Mouse (Mus musculus) right cerebral cortex, postnatal 14 days (tissue): ENCODE data around the gene AU021092.
A peak's percentile ranks its signal among the peaks of the same experiment; 100 is the strongest.

Experiments used
- DNase-seq: peaks from one replicate; pipeline ENCODE4 v3.0.0; 2022

AU021092 gene

DNA sequence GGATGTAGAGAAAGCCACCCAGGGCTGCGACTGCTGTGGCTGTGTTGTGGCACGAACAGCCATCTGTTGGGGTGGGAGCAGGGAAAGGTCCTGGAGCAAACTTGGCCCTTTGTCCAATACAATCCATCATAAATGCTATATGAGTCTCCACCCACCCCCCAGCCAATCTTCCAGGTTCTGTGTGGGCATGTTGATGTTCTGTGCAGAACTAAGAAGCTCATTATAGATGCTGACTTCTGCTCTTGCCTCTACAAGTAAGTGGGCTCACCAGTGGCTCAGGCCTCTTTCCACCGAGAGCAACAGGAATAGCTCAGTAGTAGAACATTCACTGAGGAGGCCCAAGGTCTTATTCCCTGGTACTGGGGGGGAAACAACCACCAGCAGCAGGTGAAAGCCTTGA is 9.9 kb downstream of the AU021092 start:
- no peak for DNase-seq

DNA sequence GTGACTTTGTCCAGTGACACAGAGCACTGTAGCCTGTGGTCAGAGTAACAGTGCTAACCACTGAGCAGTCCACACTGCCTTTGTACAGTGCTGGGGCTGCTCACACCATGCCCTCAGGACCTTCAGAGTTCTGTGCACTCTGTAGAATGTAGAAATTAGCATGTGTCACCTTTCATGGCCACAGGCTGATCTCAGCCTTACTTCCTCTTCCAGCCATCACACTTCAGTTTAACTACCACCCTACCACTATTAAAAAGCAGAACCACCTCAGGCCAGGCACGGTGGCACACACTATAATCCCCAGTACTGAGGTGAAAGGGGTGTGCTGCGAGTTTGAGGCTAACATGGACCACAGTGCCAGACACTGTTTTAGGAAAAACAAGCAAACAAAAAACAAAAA is 11.7 kb downstream of the AU021092 start:
- DNase-seq: no peak

DNA sequence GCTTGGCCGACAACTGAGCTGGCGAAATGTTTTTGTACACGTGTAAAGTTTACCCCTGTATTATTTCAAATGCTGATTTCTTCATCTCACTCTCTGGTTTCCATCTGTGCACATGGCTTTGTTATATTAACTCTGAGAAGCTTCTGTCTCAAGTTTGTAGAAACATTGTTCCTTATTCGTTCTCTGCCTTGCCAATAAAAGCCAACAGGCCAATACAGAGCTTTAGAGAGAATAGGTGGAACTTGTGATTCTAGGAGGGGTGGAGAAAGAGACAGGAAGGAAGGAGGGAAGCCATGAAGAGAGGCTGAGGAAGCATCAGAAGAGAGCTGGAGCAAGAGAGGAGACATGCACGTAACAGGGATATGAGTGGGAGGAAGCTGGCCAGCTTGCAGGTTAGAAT is 16.0 kb downstream of the AU021092 start:
- DNase-seq: no peak

DNA sequence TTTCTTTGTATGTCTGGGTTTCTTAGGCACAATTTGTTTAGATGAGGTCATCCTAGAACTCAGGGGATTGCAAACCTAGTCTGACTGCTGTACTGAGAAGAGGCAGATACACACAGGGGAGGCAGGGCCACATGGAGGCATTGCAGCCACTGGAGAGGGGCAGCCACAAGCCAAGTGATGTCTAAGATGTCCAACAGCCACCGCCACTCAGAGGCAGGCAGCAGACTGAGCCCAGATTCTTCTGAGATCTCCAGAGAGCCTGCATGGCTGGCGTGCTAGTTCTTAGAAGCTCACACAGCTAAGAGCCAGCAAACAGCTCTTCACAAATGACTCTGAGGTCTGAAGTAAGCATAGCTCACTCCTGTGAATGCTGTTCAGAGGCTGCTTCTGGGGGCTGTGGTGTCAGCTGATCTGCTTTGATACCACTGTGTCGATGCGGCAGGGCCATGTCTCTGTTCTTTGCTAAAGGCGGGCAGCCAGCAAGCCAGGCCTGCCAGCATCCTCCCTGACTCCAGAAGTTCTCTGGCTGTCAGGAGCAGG is 16.6 kb downstream of the AU021092 start:
- DNase-seq: no peak

- peak; percentile 84 for DNase-seq
These were observed 18.2 kb downstream of the AU021092 start, which contains the start of gene Nagpa for GRCm38 (mm10) chr16:5203668-5204433. TSS of gene Nagpa (minus strand) at chr16:5204012.

GRCm38 (mm10) chr16:5203200-5203599 is 18.9 kb downstream of the AU021092 start:
- peak; percentile 22 for DNase-seq

- peak; percentile 50 for DNase-seq
These were observed 19.4 kb downstream of the AU021092 start for GRCm38 (mm10) chr16:5202681-5203080.

DNA sequence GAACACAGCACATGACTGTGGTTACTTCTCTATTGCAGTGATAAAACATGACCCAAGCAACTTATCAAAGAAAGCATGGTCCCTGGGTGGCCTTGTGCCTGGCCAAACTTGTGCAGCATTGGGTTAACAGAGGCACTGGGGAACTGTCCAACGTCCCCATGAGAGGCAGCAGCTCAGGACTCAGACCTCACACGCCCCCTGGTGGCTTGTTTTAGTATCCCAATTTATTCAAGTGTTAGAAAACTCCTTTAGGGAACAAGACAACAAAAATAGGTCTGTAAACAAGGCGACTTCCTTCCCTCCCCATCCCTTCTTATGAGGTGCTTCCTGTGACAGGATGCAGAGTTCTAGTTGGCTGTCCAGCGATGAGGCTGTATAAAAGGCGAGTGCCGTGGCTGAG is 27.0 kb downstream of the AU021092 start:
- DNase-seq: peak; percentile 52

DNA sequence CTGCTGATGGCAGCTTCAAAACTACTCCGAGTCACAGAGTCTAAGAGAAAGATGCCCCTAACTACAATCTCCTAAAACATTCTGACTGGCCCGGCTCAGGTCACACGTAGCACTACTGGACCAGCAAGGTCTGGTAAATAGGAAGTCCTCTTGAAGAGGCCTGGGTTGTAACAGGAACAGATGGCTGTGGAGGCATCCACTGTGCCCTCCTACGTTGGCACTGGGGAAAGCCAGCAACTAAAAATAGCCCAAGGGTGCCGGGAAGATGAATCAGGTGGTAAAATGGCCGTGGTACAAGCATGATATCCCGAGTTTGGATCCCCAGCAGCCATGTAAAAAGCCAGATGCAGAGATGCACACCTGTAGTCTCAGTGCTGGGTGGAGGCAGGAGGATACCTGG is 35.9 kb downstream of the AU021092 start:
- no peak for DNase-seq

- no peak for DNase-seq
These were observed 36.4 kb downstream of the AU021092 start for GRCm38 (mm10) chr16:5185691-5186090.

GRCm38 (mm10) chr16:5184956-5185355 is 37.1 kb downstream of the AU021092 start:
- DNase-seq: no peak

DNA sequence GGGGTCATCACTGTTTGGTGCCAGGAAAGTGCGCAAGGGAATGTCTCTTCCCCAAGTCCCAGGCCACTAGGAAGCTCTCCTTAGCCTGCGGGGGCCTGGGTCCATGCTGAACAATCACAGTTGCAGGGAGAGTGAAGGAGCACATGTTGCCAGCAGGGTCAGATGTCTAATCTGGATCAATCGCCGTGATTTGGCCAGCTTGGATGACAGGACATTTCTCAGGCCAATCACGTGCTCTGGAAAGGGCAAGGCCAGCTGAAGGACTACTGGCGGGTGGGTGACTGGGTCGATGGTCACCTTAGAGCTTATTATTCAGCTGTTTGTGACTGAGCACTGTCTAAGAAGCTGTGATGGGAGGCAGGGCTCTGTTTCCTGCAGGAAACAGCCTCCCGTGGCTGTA is 38.0 kb downstream of the AU021092 start:
- no peak for DNase-seq

DNA sequence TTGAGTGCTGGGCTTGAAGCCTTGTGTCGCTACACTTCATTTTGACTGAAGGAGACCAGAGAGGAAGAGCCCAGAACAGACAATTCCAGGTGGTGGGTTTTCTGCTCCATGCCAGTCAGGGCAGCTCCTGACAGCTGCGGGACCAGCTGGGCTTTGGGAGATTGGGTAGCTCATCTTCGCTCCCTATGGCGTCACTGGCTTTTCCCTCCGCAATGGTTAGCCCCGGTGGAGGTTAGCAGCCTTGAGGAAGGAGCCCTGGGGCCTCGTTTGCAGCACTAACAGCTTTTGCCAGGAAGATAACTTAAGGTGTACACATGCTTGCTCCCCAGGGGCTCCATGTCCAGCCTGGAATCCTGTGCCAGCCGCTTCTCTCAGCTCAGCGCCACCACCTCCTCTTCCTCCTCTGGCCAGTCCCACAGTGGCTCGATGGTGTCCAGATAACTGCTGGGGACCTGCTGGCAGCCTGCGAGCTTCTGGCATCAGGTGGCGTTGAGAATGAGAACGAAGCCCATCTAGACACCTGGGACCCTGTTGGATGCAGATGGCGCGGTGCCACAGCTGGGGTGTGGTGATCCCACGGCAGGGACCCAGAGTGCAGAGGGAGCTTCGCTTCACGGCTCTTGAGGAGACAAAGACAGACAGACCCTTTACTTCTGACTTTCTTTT is 38.7 kb downstream of the AU021092 start:
- DNase-seq: no peak

GRCm38 (mm10) chr16:5172636-5173035 is 49.5 kb downstream of the AU021092 start:
- no peak for DNase-seq

DNA sequence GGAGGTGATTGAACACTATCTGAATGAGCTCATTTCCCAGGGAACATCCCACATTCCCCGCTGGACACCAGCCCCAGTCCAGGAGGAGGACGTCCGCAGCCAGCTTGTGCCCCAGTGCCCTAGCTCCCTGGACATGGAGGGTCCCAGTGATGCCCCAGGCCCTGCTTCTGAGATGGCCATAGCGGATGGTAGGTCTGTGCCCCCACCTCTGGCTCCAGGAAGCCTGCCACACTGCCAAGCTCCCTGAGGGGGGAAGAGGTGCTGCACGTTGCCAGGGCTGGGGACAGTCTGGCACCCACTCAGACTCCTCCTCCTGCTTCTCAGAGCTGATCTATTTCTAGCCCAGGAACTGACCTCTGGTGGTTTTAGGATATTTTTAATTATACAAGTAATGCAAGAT is 53.3 kb downstream of the AU021092 start:
- DNase-seq: no peak

DNA sequence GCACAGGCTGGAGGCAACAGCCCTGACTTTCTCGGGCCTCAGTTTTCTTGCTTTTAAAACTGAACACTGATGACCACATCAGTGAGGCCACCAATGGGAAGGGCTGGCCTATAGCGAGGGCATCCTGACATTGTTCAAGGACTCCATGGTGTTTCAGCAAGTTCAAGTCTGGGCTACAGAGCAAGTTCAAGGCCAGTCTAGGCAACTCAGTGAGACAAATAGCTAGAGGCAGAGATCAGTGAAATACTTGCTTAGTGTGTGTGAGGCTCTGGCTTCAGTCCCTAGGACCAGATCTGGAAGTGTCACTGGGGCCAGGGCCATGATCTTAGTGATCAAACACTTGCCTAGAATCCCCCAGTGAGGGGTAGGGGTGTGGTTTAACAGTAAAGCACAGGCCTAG is 54.1 kb downstream of the AU021092 start:
- no peak for DNase-seq

DNA sequence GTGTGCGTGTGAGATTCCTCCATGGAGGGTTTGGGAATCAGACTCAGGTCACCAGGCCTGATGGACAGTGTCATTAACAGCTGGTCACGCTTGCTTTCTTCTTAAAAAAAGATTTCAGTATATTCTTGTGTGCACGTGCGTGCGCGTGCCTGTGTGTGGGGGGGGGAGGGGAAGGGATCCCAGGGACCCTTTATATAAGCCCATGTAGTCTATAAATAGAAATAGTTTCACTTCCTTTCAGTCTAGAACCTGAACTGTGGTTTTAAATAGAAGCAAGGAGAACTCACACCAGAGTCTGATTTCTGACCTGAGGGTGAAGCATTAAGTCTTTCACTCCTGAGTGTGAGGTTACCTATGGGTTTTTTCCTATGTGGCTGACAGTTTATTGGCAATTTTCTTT is 57.8 kb downstream of the AU021092 start:
- DNase-seq: no peak
